Mouse (Mus musculus) small intestine, adult 2 months (tissue): Measurements from ENCODE around the gene Prickle2.

ENCODE experiments used
- CTCF ChIP-seq: fragments of 200-500 bp; IDR thresholded peaks from 2 replicates; pipeline ENCODE4 v1.5.1; 2012; ENCODE audit warnings: low read depth, mild to moderate bottlenecking, control low read depth, inconsistent platforms, low read length, moderate library complexity, mixed read lengths; ENCODE audit not compliant: insufficient replicate concordance, insufficient read length; ENCODE audit errors: extremely low read depth
- POLR2A ChIP-seq: fragments of 200-500 bp; IDR thresholded peaks from 2 replicates; pipeline ENCODE4 v1.6.1; 2012; ENCODE audit warnings: low read depth, mild to moderate bottlenecking, control low read depth, inconsistent platforms, low read length, moderate library complexity

GRCm38 (mm10) chr6:92344588-92344987, 361.4 kb downstream of the Prickle2 start:
- TF ChIP-seq CTCF: no peak
- no peak for TF ChIP-seq POLR2A
